Mouse (Mus musculus) forebrain, embryonic 16.5 days (tissue): ENCODE results near the gene Mcl1. TPM values are rescaled to one million over a fixed set of nuclear protein-coding genes. Genes with fewer than 3 reads are reported as not detected.

Experiments
- ATAC-seq: fragments of 200-750 bp; cut with Nextera tagmentation; 2 replicates; pipeline ENCODE4 v1.8.0; 2017; ENCODE audit warnings: mild to moderate bottlenecking, moderate library complexity
- H3K27ac ChIP-seq: fragments of 300-500 bp; sonication (generic); 2 replicates; pipeline ENCODE4 v1.5.1; 2014; ENCODE audit warnings: low read length, control low read depth
- H3K27me3 ChIP-seq: fragments of 300-500 bp; sonication (generic); replicated peaks from 2 replicates; pipeline ENCODE4 v1.6.1; 2014; ENCODE audit warnings: low read length; ENCODE audit not compliant: control insufficient read depth, insufficient read depth
- H3K36me3 ChIP-seq: fragments of 300-500 bp; sonication (generic); 2 replicates; pipeline ENCODE4 v1.6.1; 2014; ENCODE audit not compliant: control insufficient read depth, insufficient read depth
- H3K4me1 ChIP-seq: fragments of 300-500 bp; sonication (generic); replicated peaks from 2 replicates; pipeline ENCODE4 v1.6.1; 2014; ENCODE audit warnings: low read length; ENCODE audit not compliant: control insufficient read depth, insufficient read depth
- H3K4me2 ChIP-seq: fragments of 300-500 bp; sonication (generic); 2 replicates; pipeline ENCODE4 v1.6.1; 2014; ENCODE audit warnings: mild to moderate bottlenecking, low read length, control low read depth
- H3K4me3 ChIP-seq: fragments of 300-500 bp; sonication (generic); replicated peaks from 2 replicates; pipeline ENCODE4 v1.5.1; 2014; ENCODE audit warnings: mild to moderate bottlenecking, low read length, control low read depth
- H3K9ac ChIP-seq: fragments of 300-500 bp; sonication (generic); replicated peaks from 2 replicates; pipeline ENCODE4 v1.6.1; 2014; ENCODE audit warnings: low read depth, low read length, control low read depth
- H3K9me3 ChIP-seq: fragments of 300-500 bp; sonication (generic); 2 replicates; pipeline ENCODE4 v1.6.1; 2016; ENCODE audit warnings: low read length; ENCODE audit not compliant: control insufficient read depth
- WGBS: fragments of 180-500 bp; shearing (Covaris S2); extraction: QIAGEN DNeasy Blood & Tissue Kit; methylation state at CpG from one replicate; pipeline ENCODE4 v1.1.7; 2014; 5-methylcytosine and 5-hydroxymethylcytosine counted together
- polyA plus RNA-seq: library from polyadenylated mRNA; unstranded; fragments of >200 nt; fragmentation: Nextera tagmentation; extraction: Ambion mirVana; gene quantifications from 2 replicates; pipeline ENCODE4 v1.2.1, GENCODE M21; 2015

Gene Mcl1
- polyA plus RNA-seq, 1 experiment from 2014 or later = 43.4 TPM

DNA sequence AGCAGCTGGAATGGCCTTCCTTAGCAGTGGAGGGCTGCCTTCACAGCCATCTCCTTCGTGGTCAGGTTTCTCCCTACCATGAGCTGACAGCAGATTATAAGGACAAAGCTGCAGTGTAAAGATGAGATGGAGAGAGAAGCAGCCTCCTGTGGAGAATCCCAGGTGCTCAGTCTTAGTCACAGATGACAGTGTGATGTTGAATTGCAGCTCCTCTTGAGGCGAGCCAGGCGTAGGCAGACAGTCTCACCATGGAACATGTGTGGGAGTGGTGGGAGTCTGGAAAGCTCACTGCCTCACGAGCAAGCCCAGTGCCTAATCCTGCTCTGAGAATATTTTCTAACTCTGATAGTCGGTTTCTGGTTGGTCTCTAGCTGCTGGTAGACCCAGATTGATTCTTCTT is 30.8 kb upstream of the Mcl1 start:
- H3K4me3 ChIP-seq = no peak overlapping the region
- no peak overlapping the region for H3K4me2 ChIP-seq
- ATAC-seq = no peak
- H3K27ac ChIP-seq = no peak overlapping the region
- 91% methylated on average over 5 of the region's 5 CpGs for WGBS
- H3K36me3 ChIP-seq = peaks cover 15% of the 10 kb centered on the region
- no peak overlapping the region for H3K9ac ChIP-seq
- no peaks in the 10 kb centered on the region for H3K27me3 ChIP-seq
- H3K4me1 ChIP-seq = peaks cover 15% of the 10 kb centered on the region
- no peaks in the 10 kb centered on the region for H3K9me3 ChIP-seq

GRCm38 (mm10) chr3:95629755-95630154 is 28.8 kb upstream of the Mcl1 start:
- Histone ChIP-seq H3K4me1 (peaks cover 15% of the 10 kb centered on the region), H3K9me3 (no peaks in the 10 kb centered on the region), H3K36me3 (peaks cover 21% of the 10 kb centered on the region), H3K4me2 (no peak overlapping the region), H3K9ac (no peak overlapping the region), H3K27me3 (no peaks in the 10 kb centered on the region), H3K27ac (no peak overlapping the region), H3K4me3 (no peak overlapping the region)
- 71% methylated on average over 4 of the region's 4 CpGs for WGBS
- no peak for ATAC-seq

- peaks cover 25% of the 10 kb centered on the region for H3K36me3 ChIP-seq
- H3K4me3 ChIP-seq = no peak overlapping the region
- no peaks in the 10 kb centered on the region for H3K9me3 ChIP-seq
- H3K27ac ChIP-seq = no peak overlapping the region
- ATAC-seq = no peak
- no peaks in the 10 kb centered on the region for H3K27me3 ChIP-seq
- 85% methylated on average over 3 of the region's 3 CpGs for WGBS
- peaks cover 12% of the 10 kb centered on the region for H3K4me1 ChIP-seq
- no peak overlapping the region for H3K4me2 ChIP-seq
- H3K9ac ChIP-seq = no peak overlapping the region
These were observed 27.7 kb upstream of the Mcl1 start for GRCm38 (mm10) chr3:95630856-95631255.

GRCm38 (mm10) chr3:95631304-95631703 is 27.3 kb upstream of the Mcl1 start:
- WGBS = 89% methylated on average over 6 of the region's 6 CpGs
- H3K4me3 ChIP-seq = no peak overlapping the region

DNA sequence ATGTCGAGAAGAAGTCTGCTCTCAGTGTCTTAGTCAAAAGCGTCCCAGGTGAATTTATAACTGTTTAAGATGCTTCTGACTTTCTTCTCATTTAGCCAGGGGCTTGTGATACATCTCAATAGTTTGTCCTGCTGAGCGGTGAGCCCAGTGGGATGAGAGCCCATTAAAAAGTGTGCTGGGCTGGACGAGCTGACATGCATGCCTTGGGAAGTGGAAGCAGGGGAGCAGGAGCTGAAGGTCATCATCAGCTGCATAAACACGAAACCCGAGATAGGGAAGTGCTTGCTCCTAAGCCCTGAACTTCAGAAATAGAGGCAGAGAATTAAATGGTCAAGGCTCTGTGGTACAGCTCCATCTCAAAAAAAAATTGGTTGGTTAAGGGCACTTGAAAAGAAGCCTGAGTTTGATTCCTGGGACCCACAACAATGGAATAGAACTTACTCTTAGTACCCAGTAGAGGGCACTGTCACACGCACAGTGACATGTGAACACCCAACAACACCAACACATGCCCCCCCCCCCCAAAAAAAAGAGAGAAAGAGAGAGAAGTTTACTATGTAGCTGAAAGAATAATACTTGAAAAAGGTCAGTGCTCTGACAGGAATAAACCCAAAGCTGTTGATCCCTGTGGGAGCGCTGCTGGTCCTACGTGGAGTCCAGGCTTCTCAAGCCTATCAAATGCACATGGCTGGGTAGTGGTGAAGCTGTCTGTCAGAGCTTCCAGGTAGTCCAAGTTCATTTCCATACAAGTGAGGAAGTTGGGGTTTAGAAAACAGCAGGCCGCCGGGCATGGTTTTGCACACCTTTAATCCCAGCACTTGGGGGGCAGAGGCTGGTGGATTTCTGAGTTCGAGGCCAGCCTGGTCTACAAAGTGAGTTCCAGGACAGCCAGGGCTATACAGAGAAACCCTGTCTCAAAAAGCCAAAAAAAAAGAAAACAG is 25.7 kb upstream of the Mcl1 start:
- Histone ChIP-seq H3K4me1 (no peaks in the 10 kb centered on the region), H3K27me3 (no peaks in the 10 kb centered on the region), H3K36me3 (peaks cover 24% of the 10 kb centered on the region), H3K4me3 (no peak overlapping the region), H3K9ac (no peak overlapping the region), H3K9me3 (no peaks in the 10 kb centered on the region), H3K4me2 (no peak overlapping the region), H3K27ac (no peak overlapping the region)
- ATAC-seq = no peak
- WGBS = 80% methylated on average over 12 of the region's 12 CpGs

More at GRCm38 (mm10) chr3:95631304-95631703, 27.3 kb upstream of the Mcl1 start:
- Histone ChIP-seq H3K9me3 (no peaks in the 10 kb centered on the region), H3K27me3 (no peaks in the 10 kb centered on the region), H3K4me1 (peaks cover 7% of the 10 kb centered on the region), H3K27ac (no peak overlapping the region), H3K9ac (no peak overlapping the region), H3K4me2 (no peak overlapping the region), H3K36me3 (peaks cover 25% of the 10 kb centered on the region)
- no peak for ATAC-seq

DNA sequence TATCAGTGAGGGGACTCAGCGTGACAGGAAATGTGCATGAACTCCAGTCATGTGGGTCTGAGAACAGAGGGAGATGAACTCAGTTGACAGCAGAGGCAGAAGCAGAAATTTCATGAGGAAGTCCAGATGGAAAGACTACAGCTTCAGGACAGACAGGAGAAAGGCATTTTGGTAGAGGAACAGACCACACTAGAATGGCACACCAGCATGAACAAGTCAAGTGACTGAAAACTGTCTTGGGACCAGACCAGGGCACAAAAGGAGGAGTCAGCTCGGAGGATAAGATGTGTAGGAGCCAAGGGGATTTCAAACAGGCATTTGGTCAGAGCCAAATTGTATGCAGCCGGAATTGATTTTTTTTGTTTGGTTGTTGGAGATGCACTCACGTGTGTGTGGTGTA is 23.0 kb upstream of the Mcl1 start:
- Histone ChIP-seq H3K9me3 (no peaks in the 10 kb centered on the region), H3K27ac (no peak overlapping the region), H3K36me3 (peaks cover 21% of the 10 kb centered on the region), H3K4me2 (no peak overlapping the region), H3K4me1 (no peaks in the 10 kb centered on the region), H3K4me3 (no peak overlapping the region), H3K9ac (no peak overlapping the region), H3K27me3 (no peaks in the 10 kb centered on the region)
- ATAC-seq = no peak
- 84% methylated on average over 4 of the region's 4 CpGs for WGBS

GRCm38 (mm10) chr3:95636072-95636471 is 22.5 kb upstream of the Mcl1 start:
- WGBS = 92% methylated on average over 4 of the region's 4 CpGs
- no peak for ATAC-seq
- Histone ChIP-seq H3K4me2 (no peak overlapping the region), H3K9me3 (no peaks in the 10 kb centered on the region), H3K27me3 (no peaks in the 10 kb centered on the region), H3K9ac (no peak overlapping the region), H3K36me3 (peaks cover 17% of the 10 kb centered on the region), H3K4me3 (no peak overlapping the region), H3K4me1 (no peaks in the 10 kb centered on the region), H3K27ac (no peak overlapping the region)

GRCm38 (mm10) chr3:95639694-95640093 is 18.9 kb upstream of the Mcl1 start:
- Histone ChIP-seq H3K9me3 (no peaks in the 10 kb centered on the region), H3K4me2 (no peak overlapping the region), H3K9ac (no peak overlapping the region), H3K4me3 (no peak overlapping the region), H3K27ac (no peak overlapping the region), H3K27me3 (no peaks in the 10 kb centered on the region), H3K36me3 (peaks cover 7% of the 10 kb centered on the region), H3K4me1 (no peaks in the 10 kb centered on the region)
- no peak for ATAC-seq
- 85% methylated on average over 1 of the region's 1 CpGs for WGBS

DNA sequence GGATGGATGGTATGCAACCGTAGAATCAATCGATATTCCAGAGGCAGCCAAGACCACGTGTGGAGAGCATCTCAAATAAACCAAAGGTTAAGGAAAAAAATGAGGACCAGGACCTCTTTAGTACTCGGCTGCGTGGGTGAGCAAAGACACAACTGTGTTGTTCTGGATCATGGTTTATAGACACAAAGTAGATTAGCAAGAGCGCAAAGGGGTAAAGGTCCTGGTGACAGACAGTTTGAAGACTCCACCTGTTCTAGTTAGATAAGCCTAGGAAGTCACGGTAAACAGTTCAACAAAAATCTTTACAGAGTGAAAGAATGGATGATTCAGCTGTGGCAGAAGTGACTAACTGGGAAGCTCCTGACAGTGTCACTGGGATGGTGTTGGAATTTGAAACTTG is 15.5 kb upstream of the Mcl1 start:
- Histone ChIP-seq H3K4me1 (no peaks in the 10 kb centered on the region), H3K4me2 (no peak overlapping the region), H3K36me3 (no peaks in the 10 kb centered on the region), H3K27me3 (no peaks in the 10 kb centered on the region), H3K27ac (no peak overlapping the region), H3K9ac (no peak overlapping the region), H3K9me3 (no peaks in the 10 kb centered on the region), H3K4me3 (no peak overlapping the region)
- WGBS = 91% methylated on average over 7 of the region's 7 CpGs
- no peak for ATAC-seq
